Mouse (Mus musculus): ENCODE measurements around the gene Sdk1.

DNA sequence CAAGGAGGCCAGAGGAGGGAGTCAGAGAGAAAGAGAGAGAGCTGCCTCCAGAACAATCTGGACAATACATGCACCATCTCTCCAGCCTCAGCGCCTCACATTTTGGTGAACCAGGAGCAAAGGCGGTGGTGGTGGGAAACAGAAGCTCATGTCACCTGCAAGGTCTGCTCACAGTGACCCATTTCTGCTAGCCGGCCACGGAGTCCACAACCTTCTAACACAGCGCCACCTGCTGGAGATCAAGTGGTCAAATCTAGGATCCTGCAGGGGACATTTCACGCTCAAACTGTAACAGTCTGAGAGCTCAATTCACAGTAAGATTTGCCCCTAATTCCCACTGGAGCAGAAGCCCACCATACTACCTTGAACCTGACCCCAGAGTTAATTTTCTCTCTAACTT lies 999.0 kb downstream of the Sdk1 start:
- no peak; the same call in none of the 2 replicates for TF ChIP-seq CTCF (IDR thresholded peaks at IDR 0.05; ENCODE audit: low read depth)
- TF ChIP-seq EP300 (optimal IDR thresholded peaks at IDR 0.05): no peak

Data from stomach, postnatal 0 days (tissue).